Mouse (Mus musculus) heart, embryonic 11.5 days (tissue): ENCODE results near the gene Fsd1l. TPM values are rescaled to one million over a fixed set of nuclear protein-coding genes. Genes with fewer than 3 reads are reported as not detected.

Experiments
- ATAC-seq: fragments of 200-750 bp; cut with Nextera tagmentation; replicated peaks from 2 replicates; pipeline ENCODE4 v1.8.0; 2017; ENCODE audit warnings: moderate library complexity; ENCODE audit not compliant: insufficient number of reproducible peaks, low FRiP score, low TSS enrichment
- H3K27ac ChIP-seq: fragments of 300-500 bp; sonication (generic); 2 replicates; pipeline ENCODE4 v1.5.1; 2014; ENCODE audit warnings: mild to moderate bottlenecking, low read depth, low read length
- H3K27me3 ChIP-seq: fragments of 300-500 bp; sonication (generic); 2 replicates; pipeline ENCODE4 v1.6.1; 2014; ENCODE audit warnings: mild to moderate bottlenecking, low read length, mixed read lengths; ENCODE audit not compliant: control insufficient read depth, insufficient read depth
- H3K36me3 ChIP-seq: fragments of 300-500 bp; sonication (generic); 2 replicates; pipeline ENCODE4 v1.6.1; 2014; ENCODE audit warnings: mild to moderate bottlenecking, low read length, moderate library complexity, mixed read lengths; ENCODE audit not compliant: control insufficient read depth, insufficient read depth
- H3K4me1 ChIP-seq: fragments of 300-500 bp; sonication (generic); 2 replicates; pipeline ENCODE4 v1.6.1; 2014; ENCODE audit warnings: low read length; ENCODE audit not compliant: control insufficient read depth, insufficient read depth
- H3K4me2 ChIP-seq: fragments of 300-500 bp; sonication (generic); 2 replicates; pipeline ENCODE4 v1.6.1; 2014; ENCODE audit warnings: mild to moderate bottlenecking, moderate library complexity
- H3K4me3 ChIP-seq: fragments of 300-500 bp; sonication (generic); 2 replicates; pipeline ENCODE4 v1.5.1; 2014; ENCODE audit warnings: low read depth, low read length
- H3K9ac ChIP-seq: fragments of 300-500 bp; sonication (generic); 2 replicates; pipeline ENCODE4 v1.6.1; 2014; ENCODE audit warnings: mild to moderate bottlenecking, low read depth, low read length, moderate library complexity
- H3K9me3 ChIP-seq: fragments of 300-500 bp; sonication (generic); replicated peaks from 2 replicates; pipeline ENCODE4 v1.6.1; 2016; ENCODE audit warnings: low read length; ENCODE audit not compliant: control insufficient read depth
- WGBS: fragments of 180-500 bp; shearing (Covaris S2); extraction: QIAGEN DNeasy Blood & Tissue Kit; methylation state at CpG from one replicate; pipeline ENCODE4 v1.1.7; 2014; ENCODE audit not compliant: insufficient replicate concordance; 5-methylcytosine and 5-hydroxymethylcytosine counted together
- polyA plus RNA-seq: library from polyadenylated mRNA; unstranded; fragments of >200 nt; fragmentation: Nextera tagmentation; extraction: Ambion mirVana; gene quantifications from 2 replicates; pipeline ENCODE4 v1.2.1, GENCODE M21; 2014

Fsd1l gene
- polyA plus RNA-seq, 1 experiment from 2014 or later = 11.6 TPM

DNA sequence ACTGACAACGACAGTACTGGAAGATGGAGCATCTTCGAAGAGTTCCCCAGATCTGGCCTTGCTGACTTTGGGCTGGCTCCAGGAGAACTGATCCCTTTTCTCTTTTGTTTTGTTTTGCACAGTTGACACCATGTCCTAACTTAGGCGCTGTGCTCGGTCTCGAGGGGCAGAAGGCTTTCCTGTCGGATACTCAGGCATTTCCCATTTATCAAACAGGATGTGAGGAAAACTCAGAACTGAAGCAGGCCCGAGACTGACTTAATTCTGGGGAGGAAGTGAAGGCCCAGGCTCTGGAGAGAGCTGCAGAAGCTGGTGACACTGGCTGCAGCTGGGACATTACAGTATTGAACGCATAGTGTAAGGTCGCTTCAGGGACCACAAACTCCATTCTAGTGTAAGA lies 38.9 kb upstream of the Fsd1l start:
- WGBS = 50% methylated on average over 9 of the region's 9 CpGs
- no peaks in the 10 kb centered on the region for H3K27me3 ChIP-seq
- peak overlapping the region; percentile 11; the same call in 1 of the 2 replicates for H3K27ac ChIP-seq
- H3K4me3 ChIP-seq = no peak overlapping the region
- H3K4me2 ChIP-seq = no peak overlapping the region
- no peaks in the 10 kb centered on the region for H3K36me3 ChIP-seq
- no peaks in the 10 kb centered on the region for H3K9me3 ChIP-seq
- H3K9ac ChIP-seq = no peak overlapping the region
- peaks cover 3% of the 10 kb centered on the region; the same call in 1 of the 2 replicates for H3K4me1 ChIP-seq
- peak; percentile 55; the same call in 1 of the 2 replicates for ATAC-seq

GRCm38 (mm10) chr4:53594204-53594603 lies 37.1 kb upstream of the Fsd1l start:
- Histone ChIP-seq H3K27ac (no peak overlapping the region), H3K4me2 (no peak overlapping the region), H3K4me1 (peaks cover 3% of the 10 kb centered on the region; the same call in 1 of the 2 replicates), H3K4me3 (no peak overlapping the region), H3K27me3 (no peaks in the 10 kb centered on the region), H3K36me3 (no peaks in the 10 kb centered on the region), H3K9me3 (no peaks in the 10 kb centered on the region), H3K9ac (no peak overlapping the region)
- whole genome bisulfite sequencing = 30% methylated on average over 4 of the region's 4 CpGs
- no peak for ATAC-seq

DNA sequence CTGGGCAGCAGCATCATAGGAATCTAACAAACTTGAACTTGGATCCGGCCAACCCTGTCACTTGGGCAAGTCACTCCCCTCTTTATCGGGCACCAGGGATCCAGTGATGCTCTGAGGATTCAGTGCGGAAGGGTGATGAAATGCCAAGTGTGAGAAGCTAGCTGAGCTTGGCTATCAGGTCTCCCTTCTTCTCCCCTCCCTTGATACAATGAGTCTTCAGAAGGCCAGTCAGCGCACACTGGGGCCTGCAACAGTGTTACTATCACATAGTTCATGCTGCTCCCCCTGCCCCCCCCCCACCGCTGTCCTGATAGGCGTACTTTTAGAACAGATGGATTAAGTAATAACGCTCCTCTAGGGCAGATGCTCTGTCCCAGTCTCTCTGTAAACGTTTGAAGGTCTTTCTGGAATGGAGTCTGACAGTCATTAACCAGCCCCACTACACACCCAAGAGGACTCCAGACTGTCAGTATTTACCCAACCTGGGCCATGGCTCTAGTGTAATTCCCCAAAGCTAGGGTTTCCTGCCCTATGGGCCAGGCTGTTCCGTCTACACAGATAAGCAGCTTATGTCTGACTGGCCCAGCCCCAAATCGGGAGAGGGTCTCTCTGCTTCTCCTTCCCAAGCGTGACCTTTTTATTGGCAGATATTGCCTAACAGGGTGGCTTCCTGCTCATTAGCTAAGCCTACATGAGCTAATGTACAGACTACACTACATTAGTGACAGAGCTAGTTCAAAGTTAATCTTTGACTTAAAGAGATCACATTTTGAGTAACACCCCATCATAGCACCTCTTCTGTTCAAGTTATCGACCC lies 35.8 kb upstream of the Fsd1l start:
- H3K36me3 ChIP-seq = no peaks in the 10 kb centered on the region
- no peaks in the 10 kb centered on the region for H3K27me3 ChIP-seq
- H3K4me1 ChIP-seq = no peaks in the 10 kb centered on the region
- H3K27ac ChIP-seq = no peak overlapping the region
- H3K4me2 ChIP-seq = no peak overlapping the region
- no peak overlapping the region for H3K9ac ChIP-seq
- ATAC-seq = no peak
- no peak overlapping the region for H3K4me3 ChIP-seq
- 66% methylated on average over 12 of the region's 12 CpGs for WGBS
- H3K9me3 ChIP-seq = no peaks in the 10 kb centered on the region

DNA sequence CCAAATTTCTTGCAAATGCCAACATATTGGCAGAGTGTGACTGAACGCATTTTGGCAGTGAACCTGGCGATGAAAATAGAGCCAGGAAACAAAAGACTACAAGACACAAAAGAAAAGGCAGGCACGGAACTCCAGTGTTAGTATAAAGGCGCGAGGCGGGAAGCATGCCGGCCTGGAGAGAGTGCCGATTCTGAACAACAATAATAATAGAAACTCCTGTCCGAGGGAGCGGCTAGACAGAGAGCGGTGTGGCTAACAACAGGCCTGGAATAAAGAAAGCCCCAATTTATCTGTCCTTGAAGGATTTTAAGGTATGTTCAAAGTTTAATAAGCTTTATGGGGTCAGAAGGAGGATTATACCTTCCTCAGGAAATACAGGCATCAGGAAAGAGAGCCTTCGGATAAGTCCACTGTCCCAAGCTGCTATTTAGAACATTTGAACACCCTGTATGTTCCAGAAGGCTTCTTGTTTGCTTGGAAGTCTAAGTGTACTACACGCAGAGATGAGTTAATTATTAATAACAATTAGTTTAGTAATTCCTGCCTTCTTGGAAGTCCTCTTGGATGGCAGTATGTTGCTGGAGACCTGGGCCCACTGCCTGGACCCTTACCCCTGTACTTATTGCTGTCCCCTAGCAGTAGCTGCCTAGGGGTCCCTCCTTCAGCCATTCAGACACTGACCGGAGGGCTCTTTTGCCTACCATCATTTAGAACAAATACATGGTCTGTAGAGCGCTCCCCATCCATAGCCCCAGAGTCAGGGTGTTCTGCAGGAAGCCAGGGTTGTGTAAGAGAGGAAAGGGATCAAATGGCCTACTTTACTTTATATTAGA lies 35.0 kb upstream of the Fsd1l start:
- Histone ChIP-seq H3K4me2 (no peak overlapping the region), H3K27ac (no peak overlapping the region), H3K4me3 (no peak overlapping the region), H3K9me3 (no peaks in the 10 kb centered on the region), H3K36me3 (no peaks in the 10 kb centered on the region), H3K27me3 (no peaks in the 10 kb centered on the region), H3K4me1 (no peaks in the 10 kb centered on the region), H3K9ac (no peak overlapping the region)
- WGBS = 75% methylated on average over 15 of the region's 15 CpGs
- ATAC-seq = no peak

- WGBS = 38% methylated on average over 6 of the region's 6 CpGs
- Histone ChIP-seq H3K27me3 (no peaks in the 10 kb centered on the region), H3K4me1 (no peaks in the 10 kb centered on the region), H3K4me2 (no peak overlapping the region), H3K27ac (no peak overlapping the region), H3K36me3 (no peaks in the 10 kb centered on the region), H3K9me3 (no peaks in the 10 kb centered on the region), H3K9ac (no peak overlapping the region), H3K4me3 (no peak overlapping the region)
- ATAC-seq = no peak
Measured at GRCm38 (mm10) chr4:53600462-53600861, 30.8 kb upstream of the Fsd1l start.

GRCm38 (mm10) chr4:53614576-53615225 lies 16.6 kb upstream of the Fsd1l start:
- Histone ChIP-seq H3K27ac (no peak overlapping the region), H3K27me3 (no peaks in the 10 kb centered on the region), H3K9me3 (no peaks in the 10 kb centered on the region), H3K36me3 (no peaks in the 10 kb centered on the region), H3K9ac (no peak overlapping the region), H3K4me3 (no peak overlapping the region), H3K4me2 (no peak overlapping the region), H3K4me1 (no peaks in the 10 kb centered on the region)
- no peak for ATAC-seq
- WGBS = 75% methylated on average over 5 of the region's 5 CpGs

GRCm38 (mm10) chr4:53617968-53618367 lies 13.3 kb upstream of the Fsd1l start:
- H3K4me2 ChIP-seq = no peak overlapping the region
- H3K36me3 ChIP-seq = no peaks in the 10 kb centered on the region
- 50% methylated on average over 3 of the region's 3 CpGs for WGBS
- no peak overlapping the region for H3K4me3 ChIP-seq
- no peak overlapping the region for H3K27ac ChIP-seq
- H3K9me3 ChIP-seq = no peaks in the 10 kb centered on the region
- H3K27me3 ChIP-seq = no peaks in the 10 kb centered on the region
- H3K9ac ChIP-seq = no peak overlapping the region
- H3K4me1 ChIP-seq = no peaks in the 10 kb centered on the region
- no peak for ATAC-seq

- H3K9me3 ChIP-seq = no peaks in the 10 kb centered on the region
- ATAC-seq = no peak
- no peaks in the 10 kb centered on the region for H3K36me3 ChIP-seq
- H3K4me2 ChIP-seq = no peak overlapping the region
- no peak overlapping the region for H3K27ac ChIP-seq
- H3K4me1 ChIP-seq = no peaks in the 10 kb centered on the region
- H3K9ac ChIP-seq = no peak overlapping the region
- H3K27me3 ChIP-seq = no peaks in the 10 kb centered on the region
- 74% methylated on average over 6 of the region's 6 CpGs for WGBS
- no peak overlapping the region for H3K4me3 ChIP-seq
Measured at GRCm38 (mm10) chr4:53620104-53620503, 11.2 kb upstream of the Fsd1l start.
